Mouse (Mus musculus) testis, adult 2 months (tissue): Measurements from ENCODE around the gene Pde11a.

Source experiments
- CTCF ChIP-seq: fragments of 200-500 bp; IDR thresholded peaks from 2 replicates; pipeline ENCODE4 v1.5.1; 2012; ENCODE audit warnings: low read depth, mild to moderate bottlenecking, inconsistent platforms, low read length, moderate library complexity; ENCODE audit not compliant: control insufficient read depth, insufficient read depth, insufficient replicate concordance
- POLR2A ChIP-seq: fragments of 200-500 bp; IDR thresholded peaks from 2 replicates; pipeline ENCODE4 v1.6.1; 2012; ENCODE audit warnings: low read depth, mild to moderate bottlenecking, inconsistent platforms, low read length, moderate library complexity; ENCODE audit not compliant: control insufficient read depth

- TF ChIP-seq POLR2A (no peak), CTCF (no peak)
Measured at GRCm38 (mm10) chr2:76219540-76219939, 119.0 kb downstream of the Pde11a start.
